Mouse (Mus musculus) gastrocnemius, postnatal 10 days (tissue): Measurements from ENCODE around the gene Adam1a. TPM values are rescaled to one million over a fixed set of nuclear protein-coding genes. Genes with fewer than 3 reads are reported as not detected.

Source experiments
- DNase-seq: peaks from one replicate; pipeline ENCODE4 v3.0.0; 2021; ENCODE audit warnings: mixed read lengths
- total RNA-seq, 2 experiments: library from RNA; stranded (reverse); gene quantifications; 2 replicates each; pipeline ENCODE4 v1.2.3; 2021

Adam1a gene
- total RNA-seq, 2 experiments from 2014 or later, result 2.3 to 3.7 TPM

- DNase-seq, result no peak
Measured at GRCm38 (mm10) chr5:121493305-121493704, 52.0 kb downstream of the Adam1a start.

GRCm38 (mm10) chr5:121484801-121485200 lies 60.5 kb downstream of the Adam1a start:
- no peak for DNase-seq

- no peak for DNase-seq
Measured at GRCm38 (mm10) chr5:121477680-121478079, 67.6 kb downstream of the Adam1a start.

- no peak for DNase-seq
Measured at GRCm38 (mm10) chr5:121476040-121476439, 69.2 kb downstream of the Adam1a start.

- DNase-seq, result no peak
Measured at GRCm38 (mm10) chr5:121474610-121475009, 70.7 kb downstream of the Adam1a start.

GRCm38 (mm10) chr5:121472411-121472810 lies 72.9 kb downstream of the Adam1a start:
- no peak for DNase-seq

- DNase-seq, result no peak
Measured at GRCm38 (mm10) chr5:121469566-121469965, 75.7 kb downstream of the Adam1a start.

Other genes starting within 250 kb of the Adam1a start
- gene Trafd1, start 159.8 kb downstream of the Adam1a start, total RNA-seq, result 10 to 100 TPM; 54.2 to 59.1 TPM
- gene Naa25, start 147.5 kb downstream of the Adam1a start, total RNA-seq, result 10 to 100 TPM; 22.2 to 23.7 TPM
- 1 to 10 TPM; 6.4 to 7.1 TPM for gene Tmem116, start 93.6 kb downstream of the Adam1a start, total RNA-seq
- gene Erp29, start 93.0 kb downstream of the Adam1a start, total RNA-seq, result 10 to 100 TPM; 70.3 to 80.6 TPM
- not detected for gene Adam1b, start 42.0 kb downstream of the Adam1a start, total RNA-seq
- not detected for gene Gm42878, start within 50 bp of the Adam1a start, total RNA-seq
- gene Mapkapk5, start 423 bp upstream of the Adam1a start, total RNA-seq, result 10 to 100 TPM; 64.4 to 72.4 TPM
- 100 to 1,000 TPM; 117 to 123 TPM for gene Aldh2, start 48.3 kb upstream of the Adam1a start, total RNA-seq
- 10 to 100 TPM; 10.1 to 10.3 TPM for gene Acad12, start 73.5 kb upstream of the Adam1a start, total RNA-seq
- 1 to 10 TPM; 5.6 to 6.1 TPM for gene Acad10, start 115.0 kb upstream of the Adam1a start, total RNA-seq
- gene Brap, start 115.1 kb upstream of the Adam1a start, total RNA-seq, result 10 to 100 TPM; 24.2 to 26.2 TPM
- gene Atxn2, start 165.9 kb upstream of the Adam1a start, total RNA-seq, result 100 to 1,000 TPM; 127 to 152 TPM